Mouse (Mus musculus) brain, embryonic 14.5 days (tissue): ENCODE data around the gene Atf1.

Experiments
- CTCF ChIP-seq: fragments of 200-500 bp; IDR thresholded peaks from 2 replicates; pipeline ENCODE4 v1.5.1; 2012; ENCODE audit warnings: inconsistent platforms, mild to moderate bottlenecking, moderate library complexity, borderline replicate concordance; ENCODE audit not compliant: insufficient read depth, insufficient read length; ENCODE audit errors: extremely low read depth
- POLR2A ChIP-seq: fragments of 200-500 bp; IDR thresholded peaks from 2 replicates; pipeline ENCODE4 v1.6.1; 2012; ENCODE audit warnings: mild to moderate bottlenecking, inconsistent platforms, borderline replicate concordance; ENCODE audit not compliant: poor library complexity, insufficient read depth, insufficient read length, severe bottlenecking; ENCODE audit errors: extremely low read depth

- TF ChIP-seq POLR2A (no peak), CTCF (no peak)
Observed at GRCm38 (mm10) chr15:100227031-100227662, 472 bp upstream of the Atf1 start.
